Mouse (Mus musculus): Measurements from ENCODE around the gene Nkapl. TPM values are rescaled to one million over a fixed set of nuclear protein-coding genes. Genes with fewer than 3 reads are reported as not detected.

The Nkapl gene
- polyA plus RNA-seq, 1 experiment from 2014 or later, result 2.5 TPM

MicroRNA genes within 50 kb of the gene (microRNA counts, 519-probe panel; counts per million panel counts)
- microRNA mmu-miR-1896, result 171 counts per million, percentile 57 among the panel's probes with 10 or more counts

Small RNA genes lying within 50 kb of the gene (microRNA-seq; reads per million reads assigned to microRNA genes)
- gene Mir1896, result not detected

Other genes with a start within 250 kb of the Nkapl start
- gene Gpx5, start 175.8 kb downstream of the Nkapl start, polyA plus RNA-seq (2014; fragmentation: Nextera tagmentation; extraction: Ambion mirVana), result not detected in 2 replicates
- 0.30 TPM in 1 of 2 replicates, not detected in the other for gene Gpx6, start 156.4 kb downstream of the Nkapl start, polyA plus RNA-seq (2014; fragmentation: Nextera tagmentation; extraction: Ambion mirVana)
- not detected in 2 replicates for gene Olfr1367, start 121.6 kb downstream of the Nkapl start, polyA plus RNA-seq (2014; fragmentation: Nextera tagmentation; extraction: Ambion mirVana)
- 14.8 and 19.6 TPM in 2 replicates for gene Zscan12, start 105.7 kb downstream of the Nkapl start, polyA plus RNA-seq (2014; fragmentation: Nextera tagmentation; extraction: Ambion mirVana)
- gene Zkscan3, start 65.8 kb downstream of the Nkapl start, polyA plus RNA-seq (2014; fragmentation: Nextera tagmentation; extraction: Ambion mirVana), result 79.8 and 84.7 TPM in 2 replicates
- gene Pgbd1, start 27.5 kb downstream of the Nkapl start, polyA plus RNA-seq (2014; fragmentation: Nextera tagmentation; extraction: Ambion mirVana), result 4.1 and 4.9 TPM in 2 replicates
- gene Zscan26, start 14.8 kb downstream of the Nkapl start, polyA plus RNA-seq (2014; fragmentation: Nextera tagmentation; extraction: Ambion mirVana), result 14.9 and 17.5 TPM in 2 replicates
- gene Zkscan4, start 10.4 kb upstream of the Nkapl start, polyA plus RNA-seq (2014; fragmentation: Nextera tagmentation; extraction: Ambion mirVana), result 4.0 and 4.5 TPM in 2 replicates
- gene Gm10065, start 10.9 kb upstream of the Nkapl start, polyA plus RNA-seq (2014; fragmentation: Nextera tagmentation; extraction: Ambion mirVana), result 3.5 TPM in 1 of 2 replicates, not detected in the other
- gene AK157302, start 26.7 kb upstream of the Nkapl start, polyA plus RNA-seq (2014; fragmentation: Nextera tagmentation; extraction: Ambion mirVana), result 0.15 and 0.61 TPM in 2 replicates
- gene Gm11273, start 32.9 kb upstream of the Nkapl start, polyA plus RNA-seq (2014; fragmentation: Nextera tagmentation; extraction: Ambion mirVana), result 3.5 and 6.3 TPM in 2 replicates
- gene Zkscan8, start 62.6 kb upstream of the Nkapl start, polyA plus RNA-seq (2014; fragmentation: Nextera tagmentation; extraction: Ambion mirVana), result 10.5 and 12.1 TPM in 2 replicates
- 0.12 and 0.23 TPM in 2 replicates for gene Olfr1366, start 74.3 kb upstream of the Nkapl start, polyA plus RNA-seq (2014; fragmentation: Nextera tagmentation; extraction: Ambion mirVana)
- 0.05 TPM in 1 of 2 replicates, not detected in the other for gene Olfr1535, start 91.4 kb upstream of the Nkapl start, polyA plus RNA-seq (2014; fragmentation: Nextera tagmentation; extraction: Ambion mirVana)
- not detected in 2 replicates for gene Olfr1364, start 113.2 kb upstream of the Nkapl start, polyA plus RNA-seq (2014; fragmentation: Nextera tagmentation; extraction: Ambion mirVana)
- gene Olfr1362, start 145.5 kb upstream of the Nkapl start, polyA plus RNA-seq (2014; fragmentation: Nextera tagmentation; extraction: Ambion mirVana), result not detected in 2 replicates
- gene Olfr11, start 174.0 kb upstream of the Nkapl start, polyA plus RNA-seq (2014; fragmentation: Nextera tagmentation; extraction: Ambion mirVana), result not detected in 2 replicates
- 0.08 TPM in 1 of 2 replicates, not detected in the other for gene Olfr1361, start 194.9 kb upstream of the Nkapl start, polyA plus RNA-seq (2014; fragmentation: Nextera tagmentation; extraction: Ambion mirVana)
- gene Olfr1360, start 208.9 kb upstream of the Nkapl start, polyA plus RNA-seq (2014; fragmentation: Nextera tagmentation; extraction: Ambion mirVana), result not detected in 2 replicates
- gene Olfr1359, start 229.6 kb upstream of the Nkapl start, polyA plus RNA-seq (2014; fragmentation: Nextera tagmentation; extraction: Ambion mirVana), result not detected in 2 replicates
- gene Hist1h2bl, start 247.6 kb upstream of the Nkapl start, polyA plus RNA-seq (2014; fragmentation: Nextera tagmentation; extraction: Ambion mirVana), result 2.1 and 2.3 TPM in 2 replicates
- gene Hist1h2ai, start 247.9 kb upstream of the Nkapl start, polyA plus RNA-seq (2014; fragmentation: Nextera tagmentation; extraction: Ambion mirVana), result 13.2 and 19.5 TPM in 2 replicates
- 5.6 and 23.9 TPM in 2 replicates for gene Hist1h3h, start 249.2 kb upstream of the Nkapl start, polyA plus RNA-seq (2014; fragmentation: Nextera tagmentation; extraction: Ambion mirVana)